Mouse (Mus musculus): ENCODE results near the gene Cpa1.

DNA sequence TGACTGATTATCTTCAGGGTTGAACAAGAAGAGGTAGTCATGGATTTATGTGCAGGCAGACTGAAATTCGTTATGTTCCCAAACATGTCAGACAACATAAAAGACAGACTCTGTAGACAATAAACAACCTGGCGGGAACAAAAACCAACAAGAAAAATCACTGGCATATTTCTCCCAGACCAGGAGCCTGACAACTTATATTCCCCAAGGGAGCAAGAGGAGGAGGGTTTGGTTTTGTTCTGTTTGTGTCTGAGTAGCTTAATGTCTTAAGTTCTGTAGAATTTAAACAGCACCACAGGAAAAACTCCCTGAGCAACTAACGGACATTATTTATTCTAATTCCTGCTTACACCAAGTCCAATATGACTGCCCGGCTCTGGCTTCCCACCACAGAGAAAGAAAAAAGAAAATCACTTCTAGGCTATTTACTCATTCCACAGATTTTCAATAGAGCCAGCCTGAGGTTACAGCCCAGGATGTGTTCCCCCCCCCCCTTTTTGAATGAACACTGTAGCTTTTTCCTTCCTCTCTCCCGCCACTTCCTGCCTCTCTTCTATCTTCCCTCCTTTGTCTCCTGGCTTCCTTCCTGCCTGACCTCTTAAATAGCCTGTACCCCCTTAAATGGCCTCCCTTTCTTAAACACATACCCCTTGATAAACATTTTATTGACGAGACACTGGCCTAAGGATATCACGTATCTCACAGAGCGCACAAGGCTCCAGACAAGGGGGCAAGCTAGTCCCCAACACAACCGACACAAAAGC, 13.6 kb downstream of the Cpa1 start:
- TF ChIP-seq CTCF (IDR thresholded peaks at IDR 0.05; ENCODE audit: low read depth) (no peak), EP300 (IDR thresholded peaks at IDR 0.05; ENCODE audit: low read depth) (no peak)

Measured in liver, postnatal 0 days (tissue).